Mouse (Mus musculus) CH12.LX (cell line): ENCODE measurements around the gene Nphp4. TPM values are rescaled to one million over a fixed set of nuclear protein-coding genes. Genes with fewer than 3 reads are reported as not detected.

Experiments used
- DNase-seq: peaks from one replicate; pipeline ENCODE4 v3.0.0-alpha.2; 2013; ENCODE audit errors: extremely low read depth
- H3K27ac ChIP-seq: 2 replicates; pipeline ENCODE4 v1.5.1; 2012; ENCODE audit warnings: low read depth, mild to moderate bottlenecking, control low read depth, moderate library complexity; ENCODE audit not compliant: insufficient read depth
- H3K27me3 ChIP-seq: replicated peaks from 2 replicates; pipeline ENCODE3; 2012; ENCODE audit warnings: inconsistent platforms
- H3K36me3 ChIP-seq, 2 experiments: replicated peaks in 1 of 2; 2 replicates each; pipeline versions ENCODE3 to v1.6.1; 2012; ENCODE audit warnings: inconsistent platforms in 1 of 2, low read length in 1 of 2, mild to moderate bottlenecking in 1 of 2, mixed read lengths in 1 of 2, moderate library complexity in 1 of 2; ENCODE audit not compliant: control insufficient read depth in 1 of 2, insufficient read depth in 1 of 2
- H3K4me1 ChIP-seq, 2 experiments: 2 replicates each; pipeline ENCODE4 v1.6.1; 2012; ENCODE audit warnings: inconsistent platforms in 1 of 2, moderate library complexity in 1 of 2; ENCODE audit not compliant: insufficient read depth in 2 of 2, control insufficient read depth in 1 of 2
- H3K4me2 ChIP-seq: 2 replicates; pipeline ENCODE4 v1.6.1; 2012; ENCODE audit warnings: low read depth, mild to moderate bottlenecking, control low read depth; ENCODE audit not compliant: poor library complexity, insufficient read depth, severe bottlenecking
- H3K4me3 ChIP-seq, 3 experiments: fragments of 150-350 bp in 1 of 3; sonication (generic) in 1 of 3; replicated peaks in 1 of 3; 2 replicates each; pipeline versions ENCODE3 to v1.5.1; 2011 to 2012; ENCODE audit warnings: low read depth in 2 of 3, low read length in 2 of 3, mild to moderate bottlenecking in 2 of 3, moderate library complexity in 2 of 3, control low read depth in 1 of 3, improper control_type of control experiment in 1 of 3, inconsistent platforms in 1 of 3, mixed read lengths in 1 of 3; ENCODE audit not compliant: poor library complexity in 1 of 3
- H3K79me2 ChIP-seq: replicated peaks from 2 replicates; pipeline ENCODE4 v1.6.1; 2012; ENCODE audit warnings: mild to moderate bottlenecking, moderate library complexity; ENCODE audit not compliant: control insufficient read depth, poor library complexity, insufficient read depth, severe bottlenecking; ENCODE audit errors: extremely low read depth
- H3K9ac ChIP-seq: 2 replicates; pipeline ENCODE4 v1.6.1; 2012; ENCODE audit warnings: low read depth, mild to moderate bottlenecking, control low read depth, moderate library complexity; ENCODE audit not compliant: insufficient read depth
- H3K9me3 ChIP-seq: replicated peaks from 2 replicates; pipeline ENCODE3; 2012; ENCODE audit warnings: low read length, inconsistent platforms, mixed read lengths
- BHLHE40 ChIP-seq: IDR thresholded peaks from 2 replicates; pipeline ENCODE4 v1.6.1; 2011; ENCODE audit warnings: mild to moderate bottlenecking, low read depth, low read length, improper control_type of control experiment
- CHD2 ChIP-seq: IDR thresholded peaks from 2 replicates; pipeline ENCODE4 v1.6.1; 2011; ENCODE audit warnings: low read length, improper control_type of control experiment
- CTCF ChIP-seq, 2 experiments: IDR thresholded peaks in 1 of 2; conservative IDR thresholded peaks in 1 of 2; 2 replicates each; pipeline ENCODE4 v1.5.1; 2011 to 2012; ENCODE audit warnings: low read depth in 2 of 2, low read length in 2 of 2, improper control_type of control experiment in 1 of 2, inconsistent platforms in 1 of 2, mild to moderate bottlenecking in 1 of 2, moderate library complexity in 1 of 2
- E2F4 ChIP-seq: IDR thresholded peaks from 2 replicates; pipeline ENCODE4 v1.6.1; 2011; ENCODE audit warnings: low read depth, low read length, improper control_type of control experiment; ENCODE audit not compliant: insufficient replicate concordance
- IRF4 ChIP-seq: IDR thresholded peaks from 2 replicates; pipeline ENCODE4 v1.6.1; 2014; ENCODE audit warnings: low read depth, mild to moderate bottlenecking, inconsistent platforms, low read length, improper control_type of control experiment
- JUN ChIP-seq: IDR thresholded peaks from 2 replicates; pipeline ENCODE4 v1.6.1; 2011; ENCODE audit warnings: low read depth, mild to moderate bottlenecking, low read length, improper control_type of control experiment, moderate library complexity; ENCODE audit not compliant: insufficient read depth
- JUND ChIP-seq: conservative IDR thresholded peaks from 2 replicates; pipeline ENCODE4 v1.6.1; 2011; ENCODE audit warnings: low read depth, low read length, improper control_type of control experiment
- MAX ChIP-seq: IDR thresholded peaks from 2 replicates; pipeline ENCODE4 v1.6.1; 2011; ENCODE audit warnings: low read length, improper control_type of control experiment
- MXI1 ChIP-seq: IDR thresholded peaks from 2 replicates; pipeline ENCODE4 v1.6.1; 2011; ENCODE audit warnings: mild to moderate bottlenecking, low read depth, low read length, improper control_type of control experiment
- NRF1 ChIP-seq: IDR thresholded peaks from 2 replicates; pipeline ENCODE4 v1.6.1; 2014; ENCODE audit warnings: low read depth, mild to moderate bottlenecking, inconsistent platforms, low read length, improper control_type of control experiment, moderate library complexity
- POLR2AphosphoS2 ChIP-seq: IDR thresholded peaks from 2 replicates; pipeline ENCODE4 v1.6.1; 2011; ENCODE audit warnings: low read depth, low read length, improper control_type of control experiment
- RCOR1 ChIP-seq: conservative IDR thresholded peaks from 2 replicates; pipeline ENCODE4 v1.6.1; 2012; ENCODE audit warnings: low read depth, mild to moderate bottlenecking, inconsistent platforms, low read length, improper control_type of control experiment
- SMC3 ChIP-seq: IDR thresholded peaks from 2 replicates; pipeline ENCODE4 v1.6.1; 2011; ENCODE audit warnings: low read depth, low read length, improper control_type of control experiment
- TBP ChIP-seq: conservative IDR thresholded peaks from 2 replicates; pipeline ENCODE4 v1.6.1; 2011; ENCODE audit warnings: low read depth, low read length, improper control_type of control experiment
- TCF12 ChIP-seq: IDR thresholded peaks from 2 replicates; pipeline ENCODE4 v1.6.1; 2014; ENCODE audit warnings: low read depth, mild to moderate bottlenecking, inconsistent platforms, low read length, improper control_type of control experiment
- UBTF ChIP-seq: IDR thresholded peaks from 2 replicates; pipeline ENCODE4 v1.6.1; 2012; ENCODE audit warnings: low read depth, mild to moderate bottlenecking, inconsistent platforms, low read length, improper control_type of control experiment, moderate library complexity
- USF2 ChIP-seq: conservative IDR thresholded peaks from 2 replicates; pipeline ENCODE4 v1.6.1; 2011; ENCODE audit warnings: low read depth, low read length, improper control_type of control experiment
- ZKSCAN1 ChIP-seq: IDR thresholded peaks from 2 replicates; pipeline ENCODE4 v1.6.1; 2012; ENCODE audit warnings: low read depth, inconsistent platforms, low read length, improper control_type of control experiment, borderline replicate concordance
- ZMIZ1 ChIP-seq: IDR thresholded peaks from 2 replicates; pipeline ENCODE4 v1.6.1; 2012; ENCODE audit warnings: low read depth, mild to moderate bottlenecking, inconsistent platforms, low read length, improper control_type of control experiment
- dilution Hi-C: fragments of 300-500 bp; cut with MboI; formaldehyde crosslinking; loops from 2 replicates; pipeline ENCODE4 v1.14.3; 2020; ENCODE audit warnings: low sequenced_read_pairs; ENCODE audit not compliant: extremely low pct_unique_long_range_greater_than_20kb, extremely low pct_ligation_motif_present
- in situ Hi-C: fragments of 300-500 bp; cut with MboI; formaldehyde crosslinking; loops from 3 replicates; pipeline ENCODE4 v1.14.3; 2019; ENCODE audit warnings: low sequenced_read_pairs, low pct_ligation_motif_present, low pct_unique_long_range_greater_than_20kb, mixed read lengths
- polyA plus RNA-seq: library from polyadenylated mRNA; unstranded; fragments of >175 nt; gene quantifications from 2 replicates; pipeline ENCODE4 v1.2.1, GENCODE M21; 2012; ENCODE audit warnings: low read depth; ENCODE audit not compliant: insufficient read length
- total RNA-seq, 2 experiments: library from RNA; depleted of rRNA; stranded (reverse); fragments of 300-350 nt in 1 of 2; fragments of >200 nt in 1 of 2; gene quantifications; 2 replicates each; pipeline ENCODE4 v1.2.3; 2012 to 2014

Gene Nphp4
- total and polyA plus RNA-seq, 3 experiments, result 0.09 to 0.68 TPM; not detected in 1

DNA sequence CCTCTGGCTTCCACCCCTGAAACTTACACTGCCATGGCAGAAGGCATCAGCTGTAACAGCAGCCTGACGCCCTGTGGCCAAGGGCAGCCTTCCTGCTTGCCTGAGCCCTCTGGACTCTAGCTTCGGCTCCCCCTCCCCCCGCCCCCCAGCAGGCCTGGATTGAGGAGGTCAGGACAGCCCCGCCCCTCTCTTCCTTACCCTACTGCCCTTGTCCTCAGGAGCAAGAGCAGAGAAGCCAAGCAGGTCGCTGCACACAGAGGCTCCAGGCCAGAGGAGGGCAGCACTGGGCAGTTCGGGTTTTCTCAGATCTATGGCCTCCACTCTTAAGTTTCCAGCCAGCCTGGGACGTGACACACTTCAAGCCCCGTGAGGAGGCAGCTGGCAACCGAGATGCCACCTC lies 64.7 kb downstream of the Nphp4 start:
- dilution Hi-C loops, result no loop called here
- no peak overlapping the region for H3K4me2 ChIP-seq
- H3K79me2 ChIP-seq, result no peaks in the 10 kb centered on the region
- DNase-seq, result no peak
- H3K36me3 ChIP-seq, result no peaks in the 10 kb centered on the region
- H3K27ac ChIP-seq, result no peak overlapping the region
- in situ Hi-C loops, result no loop called here
- no peaks in the 10 kb centered on the region for H3K4me1 ChIP-seq
- no peak overlapping the region for H3K4me3 ChIP-seq
- TF ChIP-seq SMC3 (no peak), CTCF (conservative IDR thresholded peaks at IDR 0.05 in 1 of 2, IDR thresholded peaks at IDR 0.05 in 1 of 2; ENCODE audit: low read depth in 2 of 2, low read length in 2 of 2) (no peak), MAX (no peak), ZMIZ1 (no peak), ZKSCAN1 (no peak), TCF12 (no peak), TBP (no peak), RCOR1 (no peak), JUN (no peak), POLR2AphosphoS2 (no peak), E2F4 (no peak), BHLHE40 (no peak)
- TF ChIP-seq, all 38 proteins: peak for 0
- no peak overlapping the region for H3K9ac ChIP-seq
- H3K27me3 ChIP-seq, result no peaks in the 10 kb centered on the region
- peaks cover 96% of the 10 kb centered on the region for H3K9me3 ChIP-seq

DNA sequence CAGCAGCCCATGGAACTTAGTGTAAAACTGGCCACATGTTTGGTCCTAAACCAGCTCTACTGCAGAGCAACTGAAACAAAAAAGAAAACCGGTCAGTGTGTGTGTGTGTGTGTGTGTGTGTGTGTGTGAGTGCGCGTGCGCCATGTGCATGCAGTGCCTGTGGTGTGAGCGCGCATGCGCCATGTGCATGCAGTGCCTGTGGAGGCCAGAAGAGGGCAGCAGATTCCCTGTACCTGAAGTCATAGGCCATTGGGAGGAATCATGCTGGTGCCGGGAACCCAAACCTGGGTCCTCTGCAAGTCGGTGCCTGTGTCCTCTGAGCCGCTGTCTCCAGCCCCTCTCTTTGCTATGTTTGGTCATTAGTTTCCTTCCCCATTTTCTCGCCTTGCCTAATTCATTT lies 65.9 kb downstream of the Nphp4 start:
- Histone ChIP-seq H3K9ac (no peak overlapping the region), H3K27me3 (no peaks in the 10 kb centered on the region), H3K36me3 (no peaks in the 10 kb centered on the region), H3K9me3 (peaks cover 97% of the 10 kb centered on the region), H3K4me2 (no peak overlapping the region), H3K4me3 (no peak overlapping the region), H3K79me2 (no peaks in the 10 kb centered on the region), H3K4me1 (no peaks in the 10 kb centered on the region), H3K27ac (no peak overlapping the region)
- in situ Hi-C loops (no loop called here), dilution Hi-C loops (no loop called here)
- no peak for DNase-seq
- no peak for TF ChIP-seq MXI1
- no peak for TF ChIP-seq UBTF

DNA sequence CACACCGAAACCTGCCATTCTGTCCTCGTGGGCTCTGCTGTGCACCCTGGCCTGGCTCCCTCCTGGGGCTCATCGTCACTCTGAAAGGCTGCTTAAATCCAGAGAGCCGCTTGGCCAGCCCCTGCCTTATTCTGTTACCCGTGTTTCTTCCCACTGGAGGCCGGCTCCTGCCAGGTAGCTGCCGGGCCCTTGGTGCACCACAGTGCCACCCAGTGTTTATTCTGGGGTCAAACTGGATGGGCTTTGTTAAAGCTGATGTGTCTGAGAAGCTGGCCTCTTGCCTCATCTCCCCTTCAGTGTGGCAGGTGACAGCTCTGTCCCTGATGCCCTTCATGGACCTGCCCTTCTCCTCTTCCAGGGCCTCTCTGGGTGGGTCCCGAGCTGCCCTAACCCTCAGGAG lies 70.0 kb downstream of the Nphp4 start:
- H3K4me1 ChIP-seq, result no peaks in the 10 kb centered on the region
- no peak overlapping the region for H3K9ac ChIP-seq
- no peak overlapping the region for H3K4me2 ChIP-seq
- H3K27me3 ChIP-seq, result no peaks in the 10 kb centered on the region
- H3K36me3 ChIP-seq, result no peaks in the 10 kb centered on the region
- dilution Hi-C loops, result no loop called here
- TF ChIP-seq CHD2, result no peak
- TF ChIP-seq JUND, result no peak
- no peak for TF ChIP-seq IRF4
- TF ChIP-seq TCF12, result no peak
- TF ChIP-seq JUN, result no peak
- no peak for TF ChIP-seq NRF1
- no peak for TF ChIP-seq USF2
- TF ChIP-seq UBTF, result no peak
- TF ChIP-seq, all 38 proteins: peak for 0
- DNase-seq, result no peak
- Histone ChIP-seq H3K79me2 (no peaks in the 10 kb centered on the region), H3K27ac (no peak overlapping the region), H3K9me3 (peaks cover 94% of the 10 kb centered on the region), H3K4me3 (no peak overlapping the region)
- in situ Hi-C loops, result no loop called here
